Mouse (Mus musculus) MEL (cell line): Measurements from ENCODE around the gene Dclre1b. TPM values are rescaled to one million over a fixed set of nuclear protein-coding genes. Genes with fewer than 3 reads are reported as not detected.

Experiments used
- DNase-seq: peaks from one replicate; pipeline ENCODE4 v3.0.0; 2011; ENCODE audit warnings: low read depth, low spot score
- H3K27ac ChIP-seq: 2 replicates; pipeline ENCODE4 v1.5.1; 2012; ENCODE audit warnings: low read depth, mild to moderate bottlenecking, control low read depth, low read length, moderate library complexity; ENCODE audit not compliant: control insufficient read depth
- H3K27me3 ChIP-seq, 2 experiments: fragments of 150-350 bp in 1 of 2; sonication (generic) in 1 of 2; 2 replicates each; pipeline ENCODE4 v1.6.1; 2012; ENCODE audit warnings: low read length in 2 of 2, mild to moderate bottlenecking in 2 of 2, improper control_type of control experiment in 1 of 2, moderate library complexity in 1 of 2; ENCODE audit not compliant: insufficient read depth in 2 of 2, control insufficient read depth in 1 of 2
- H3K36me3 ChIP-seq, 2 experiments: 2 replicates each; pipeline ENCODE4 v1.6.1; 2012 to 2014; ENCODE audit warnings: low read length in 2 of 2, improper control_type of control experiment in 1 of 2, inconsistent platforms in 1 of 2, mild to moderate bottlenecking in 1 of 2; ENCODE audit not compliant: insufficient read depth in 2 of 2, control insufficient read depth in 1 of 2
- H3K4me1 ChIP-seq, 2 experiments: fragments of 150-350 bp in 1 of 2; sonication (generic) in 1 of 2; 2 replicates each; pipeline ENCODE4 v1.6.1; 2012; ENCODE audit warnings: low read length in 2 of 2, improper control_type of control experiment in 1 of 2, mild to moderate bottlenecking in 1 of 2; ENCODE audit not compliant: insufficient read depth in 2 of 2, control insufficient read depth in 1 of 2
- H3K4me3 ChIP-seq, 2 experiments: fragments of 150-350 bp in 1 of 2; sonication (generic) in 1 of 2; 2 replicates each; pipeline ENCODE4 v1.5.1; 2012; ENCODE audit warnings: low read depth in 2 of 2, low read length in 2 of 2, mild to moderate bottlenecking in 2 of 2, moderate library complexity in 2 of 2, control low read depth in 1 of 2, improper control_type of control experiment in 1 of 2; ENCODE audit not compliant: control insufficient read depth in 1 of 2, insufficient read depth in 1 of 2
- H3K79me2 ChIP-seq: 2 replicates; pipeline ENCODE4 v1.6.1; 2012; ENCODE audit warnings: mild to moderate bottlenecking, low read length, moderate library complexity; ENCODE audit not compliant: control insufficient read depth, poor library complexity, insufficient read depth
- H3K9ac ChIP-seq: 2 replicates; pipeline ENCODE4 v1.6.1; 2012; ENCODE audit warnings: low read depth, mild to moderate bottlenecking, control low read depth, low read length, moderate library complexity; ENCODE audit not compliant: control insufficient read depth, poor library complexity, severe bottlenecking
- H3K9me3 ChIP-seq: fragments of 150-350 bp; sonication (generic); replicated peaks from 2 replicates; pipeline ENCODE4 v1.6.1; 2012; ENCODE audit warnings: mild to moderate bottlenecking, low read length, improper control_type of control experiment, moderate library complexity; ENCODE audit not compliant: insufficient read depth
- BHLHE40 ChIP-seq: IDR thresholded peaks from 2 replicates; pipeline ENCODE4 v1.6.1; 2012; ENCODE audit warnings: low read depth, mild to moderate bottlenecking, inconsistent platforms, low read length, improper control_type of control experiment, borderline replicate concordance
- CTCF ChIP-seq, 3 experiments: IDR thresholded peaks in 2 of 3; conservative IDR thresholded peaks in 1 of 3; 2 replicates each; pipeline ENCODE4 v1.5.1; 2011 to 2012; ENCODE audit warnings: low read length in 3 of 3, low read depth in 2 of 3, mild to moderate bottlenecking in 2 of 3, improper control_type of control experiment in 1 of 3, inconsistent platforms in 1 of 3, mixed read lengths in 1 of 3, moderate library complexity in 1 of 3; ENCODE audit not compliant: control insufficient read depth in 1 of 3, insufficient read depth in 1 of 3, poor library complexity in 1 of 3, severe bottlenecking in 1 of 3
- E2F4 ChIP-seq: IDR thresholded peaks from 2 replicates; pipeline ENCODE4 v1.6.1; 2011; ENCODE audit warnings: low read depth, low read length, improper control_type of control experiment, borderline replicate concordance
- ELF1 ChIP-seq: IDR thresholded peaks from 2 replicates; pipeline ENCODE4 v1.6.1; 2014; ENCODE audit warnings: low read depth, mild to moderate bottlenecking, inconsistent platforms, low read length, improper control_type of control experiment, moderate library complexity
- EP300 ChIP-seq, 2 experiments: IDR thresholded peaks; 2 replicates each; pipeline ENCODE4 v1.6.1; 2011; ENCODE audit warnings: improper control_type of control experiment in 2 of 2, low read length in 2 of 2, low read depth in 1 of 2, mild to moderate bottlenecking in 1 of 2
- GATA1 ChIP-seq: IDR thresholded peaks from 2 replicates; pipeline ENCODE4 v1.6.1; 2011; ENCODE audit warnings: low read depth, low read length, improper control_type of control experiment
- HCFC1 ChIP-seq: IDR thresholded peaks from 2 replicates; pipeline ENCODE4 v1.6.1; 2012; ENCODE audit warnings: low read depth, mild to moderate bottlenecking, inconsistent platforms, low read length, improper control_type of control experiment, moderate library complexity
- KAT2A ChIP-seq: conservative IDR thresholded peaks from 2 replicates; pipeline ENCODE4 v1.6.1; 2012; ENCODE audit warnings: low read depth, low read length, improper control_type of control experiment, inconsistent platforms
- MAX ChIP-seq: IDR thresholded peaks from 2 replicates; pipeline ENCODE4 v1.6.1; 2011; ENCODE audit warnings: low read length, improper control_type of control experiment
- MEF2A ChIP-seq: IDR thresholded peaks from 2 replicates; pipeline ENCODE4 v1.6.1; 2014; ENCODE audit warnings: low read depth, mild to moderate bottlenecking, inconsistent platforms, low read length, improper control_type of control experiment; ENCODE audit not compliant: poor library complexity, insufficient replicate concordance, severe bottlenecking; ENCODE audit errors: extremely low read depth
- MXI1 ChIP-seq: IDR thresholded peaks from 2 replicates; pipeline ENCODE4 v1.6.1; 2011; ENCODE audit warnings: mild to moderate bottlenecking, low read depth, low read length, improper control_type of control experiment
- MYC ChIP-seq: IDR thresholded peaks from 2 replicates; pipeline ENCODE4 v1.6.1; 2011; ENCODE audit warnings: low read depth, mild to moderate bottlenecking, low read length, improper control_type of control experiment, moderate library complexity
- POLR2A ChIP-seq, 2 experiments: IDR thresholded peaks; 2 replicates each; pipeline ENCODE4 v1.6.1; 2011 to 2012; ENCODE audit warnings: low read length in 2 of 2, mild to moderate bottlenecking in 2 of 2, control low read depth in 1 of 2, improper control_type of control experiment in 1 of 2, low read depth in 1 of 2, moderate library complexity in 1 of 2; ENCODE audit not compliant: control insufficient read depth in 1 of 2, insufficient read depth in 1 of 2, poor library complexity in 1 of 2
- POLR2AphosphoS2 ChIP-seq: IDR thresholded peaks from 2 replicates; pipeline ENCODE4 v1.6.1; 2011; ENCODE audit warnings: low read length, improper control_type of control experiment
- POLR2AphosphoS5 ChIP-seq: IDR thresholded peaks from 2 replicates; pipeline ENCODE4 v1.6.1; 2012; ENCODE audit warnings: low read depth, borderline replicate concordance, mild to moderate bottlenecking, inconsistent platforms, low read length, moderate library complexity, mixed read lengths
- RCOR1 ChIP-seq: IDR thresholded peaks from 2 replicates; pipeline ENCODE4 v1.6.1; 2012; ENCODE audit warnings: low read depth, mild to moderate bottlenecking, inconsistent platforms, low read length, improper control_type of control experiment
- SMC3 ChIP-seq: IDR thresholded peaks from 2 replicates; pipeline ENCODE4 v1.6.1; 2011; ENCODE audit warnings: low read depth, low read length, improper control_type of control experiment
- TBP ChIP-seq: IDR thresholded peaks from 2 replicates; pipeline ENCODE4 v1.8.0; 2011; ENCODE audit warnings: low read depth, low read length, improper control_type of control experiment
- TCF12 ChIP-seq: IDR thresholded peaks from 2 replicates; pipeline ENCODE4 v1.6.1; 2014; ENCODE audit warnings: low read depth, mild to moderate bottlenecking, inconsistent platforms, low read length, improper control_type of control experiment, moderate library complexity
- USF2 ChIP-seq, 2 experiments: IDR thresholded peaks; 2 replicates each; pipeline ENCODE4 v1.6.1; 2011 to 2012; ENCODE audit warnings: improper control_type of control experiment in 2 of 2, low read length in 2 of 2, borderline replicate concordance in 1 of 2, inconsistent platforms in 1 of 2, low read depth in 1 of 2, mild to moderate bottlenecking in 1 of 2; ENCODE audit not compliant: insufficient read depth in 1 of 2
- ZMIZ1 ChIP-seq: IDR thresholded peaks from 2 replicates; pipeline ENCODE4 v1.6.1; 2012; ENCODE audit warnings: low read depth, mild to moderate bottlenecking, inconsistent platforms, low read length, improper control_type of control experiment, moderate library complexity
- polyA plus RNA-seq, 2 experiments: library from polyadenylated mRNA; stranded (reverse) in 1 of 2; unstranded in 1 of 2; fragments of >175 nt in 1 of 2; fragments of >200 nt in 1 of 2; gene quantifications; 2 replicates each; pipeline versions ENCODE4 v1.2.1 to v1.2.4; 2012; ENCODE audit warnings: low replicate concordance in 2 of 2, low read depth in 1 of 2; ENCODE audit not compliant: insufficient read length in 2 of 2, insufficient read depth in 1 of 2, missing spikeins in 1 of 2
- total RNA-seq: library from RNA; depleted of rRNA; stranded (reverse); fragments of 300-350 nt; gene quantifications from 2 replicates; pipeline ENCODE4 v1.2.3, GENCODE M21; 2012

Gene Dclre1b
- total and polyA plus RNA-seq, 3 experiments: 11.2 to 25.3 TPM; not detected in 1

GRCm38 (mm10) chr3:103789096-103789495 lies 20.1 kb downstream of the Dclre1b start:
- no peaks in the 10 kb centered on the region for H3K27me3 ChIP-seq
- DNase-seq: no peak
- H3K9me3 ChIP-seq: no peaks in the 10 kb centered on the region
- H3K4me3 ChIP-seq: no peak overlapping the region
- peaks cover 55% of the 10 kb centered on the region for H3K79me2 ChIP-seq
- H3K27ac ChIP-seq: no peak overlapping the region
- H3K9ac ChIP-seq: peak overlapping the region; percentile 92
- H3K4me1 ChIP-seq: peaks cover 13 to 16% of the 10 kb centered on the region in 2 experiments
- no peak for TF ChIP-seq POLR2A (IDR thresholded peaks at IDR 0.05; ENCODE audit: control insufficient read depth in 1 of 2, insufficient read depth in 1 of 2, low read depth in 1 of 2, low read length in 2 of 2, poor library complexity in 1 of 2)
- no peak for TF ChIP-seq TBP
- TF ChIP-seq MYC: no peak
- TF ChIP-seq GATA1: no peak
- TF ChIP-seq SMC3: no peak
- no peak for TF ChIP-seq HCFC1
- no peak for TF ChIP-seq POLR2AphosphoS2
- TF ChIP-seq USF2 (IDR thresholded peaks at IDR 0.05; ENCODE audit: borderline replicate concordance in 1 of 2, insufficient read depth in 1 of 2, low read depth in 1 of 2, low read length in 2 of 2): no peak
- no peak for TF ChIP-seq E2F4
- no peak for TF ChIP-seq TCF12
- TF ChIP-seq MEF2A: no peak
- no peak for TF ChIP-seq POLR2AphosphoS5
- no peak for TF ChIP-seq KAT2A
- TF ChIP-seq EP300 (IDR thresholded peaks at IDR 0.05; ENCODE audit: low read depth in 1 of 2, low read length in 2 of 2): no peak
- TF ChIP-seq BHLHE40: no peak
- TF ChIP-seq, all 39 proteins: peak for 0
- peaks cover 0 to 32% of the 10 kb centered on the region in 2 experiments; a peak in 2 of 4 replicates for H3K36me3 ChIP-seq

DNA sequence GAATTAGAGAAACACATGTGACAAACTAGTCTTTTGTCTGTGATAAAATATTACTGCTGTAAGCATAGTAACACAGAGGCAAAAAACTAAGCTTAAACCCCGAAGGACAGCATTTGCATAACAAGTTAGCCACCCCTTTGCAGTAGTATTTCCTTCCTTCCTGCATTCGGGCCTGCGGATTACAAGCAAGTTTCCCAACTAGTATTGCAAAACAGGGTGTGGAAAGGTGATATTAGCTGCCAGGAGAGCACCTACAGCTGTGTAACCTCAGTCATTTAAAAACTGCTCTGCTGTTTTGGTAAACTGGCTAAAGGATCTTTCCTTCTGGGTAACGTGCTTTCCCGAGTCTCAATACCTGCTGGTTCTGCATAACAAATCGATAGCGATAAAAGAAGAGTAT lies 22.0 kb downstream of the Dclre1b start:
- Histone ChIP-seq H3K9ac (no peak overlapping the region), H3K4me3 (no peak overlapping the region), H3K4me1 (peaks cover 0 to 6% of the 10 kb centered on the region in 2 experiments), H3K27me3 (no peaks in the 10 kb centered on the region), H3K9me3 (no peaks in the 10 kb centered on the region), H3K36me3 (peaks cover 0 to 25% of the 10 kb centered on the region in 2 experiments; a peak in 2 of 4 replicates), H3K79me2 (peaks cover 62% of the 10 kb centered on the region), H3K27ac (no peak overlapping the region)
- no peak for DNase-seq
- TF ChIP-seq RCOR1: no peak
- no peak for TF ChIP-seq ELF1
- TF ChIP-seq CTCF (IDR thresholded peaks at IDR 0.05 in 2 of 3, conservative IDR thresholded peaks at IDR 0.05 in 1 of 3; ENCODE audit: control insufficient read depth in 1 of 3, insufficient read depth in 1 of 3, low read depth in 2 of 3, low read length in 3 of 3, poor library complexity in 1 of 3, severe bottlenecking in 1 of 3): no peak
- TF ChIP-seq POLR2A (IDR thresholded peaks at IDR 0.05; ENCODE audit: control insufficient read depth in 1 of 2, insufficient read depth in 1 of 2, low read depth in 1 of 2, low read length in 2 of 2, poor library complexity in 1 of 2): no peak
- no peak for TF ChIP-seq HCFC1
- no peak for TF ChIP-seq EP300 (IDR thresholded peaks at IDR 0.05; ENCODE audit: low read depth in 1 of 2, low read length in 2 of 2)
- TF ChIP-seq MEF2A: no peak
- no peak for TF ChIP-seq MAX
- TF ChIP-seq MXI1: no peak
- TF ChIP-seq MYC: no peak
- no peak for TF ChIP-seq TCF12
- TF ChIP-seq SMC3: no peak
- TF ChIP-seq ZMIZ1: no peak
